Mouse (Mus musculus): ENCODE measurements at regions not wholly inside any gene's neighbourhood (a gene's known extent, or its start where the extent isn't known, plus 50 kb on each side); places are given as distances from the start of the nearest gene placed in this dataset.
A peak's percentile ranks its signal among the peaks of the same experiment; 100 is the strongest.

DNA sequence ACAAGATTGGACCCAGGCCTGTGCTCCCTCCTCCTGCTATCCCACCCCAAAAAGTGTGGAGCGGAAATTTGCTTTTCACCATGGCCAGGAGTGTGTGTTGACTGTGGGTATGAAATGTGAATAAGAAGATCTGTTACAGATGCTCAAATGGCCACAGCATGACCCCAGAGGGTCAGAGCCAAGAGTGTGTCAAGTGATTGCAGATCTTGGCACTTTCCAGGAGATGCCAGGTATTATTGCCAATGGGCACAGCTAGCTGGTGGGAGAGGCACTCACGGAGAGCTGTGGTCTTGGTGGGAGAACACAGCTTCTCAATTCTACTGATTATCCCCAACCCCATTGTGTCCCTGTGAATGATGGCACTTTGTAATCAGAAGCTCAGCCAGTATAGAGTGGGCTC lies 62.7 kb downstream of the Smim20 start:
- ATAC-seq (ENCODE audit: extremely low read depth, insufficient number of reproducible peaks, low FRiP score, poor library complexity, severe bottlenecking): no peak

DNA sequence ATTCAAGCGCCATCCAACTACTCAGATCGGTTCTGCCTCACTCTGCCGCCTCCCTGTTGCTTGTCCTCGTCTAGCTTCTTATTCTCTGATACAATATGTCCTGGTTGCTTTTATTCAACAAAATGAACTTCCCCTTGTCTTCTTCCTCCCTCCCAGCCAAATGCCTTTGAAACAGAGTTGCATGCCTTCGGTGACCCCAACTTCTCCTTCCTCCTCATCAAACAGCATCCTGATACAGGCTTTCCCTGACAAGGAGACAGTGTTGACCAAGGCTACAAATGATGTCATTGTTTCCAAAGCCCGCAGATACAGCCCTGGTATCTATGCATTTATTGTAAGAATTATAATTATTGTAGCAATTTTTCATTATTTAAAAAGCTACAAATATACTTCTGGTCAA lies 69.8 kb downstream of the Smim20 start:
- no peak for ATAC-seq (ENCODE audit: extremely low read depth, insufficient number of reproducible peaks, low FRiP score, poor library complexity, severe bottlenecking)

DNA sequence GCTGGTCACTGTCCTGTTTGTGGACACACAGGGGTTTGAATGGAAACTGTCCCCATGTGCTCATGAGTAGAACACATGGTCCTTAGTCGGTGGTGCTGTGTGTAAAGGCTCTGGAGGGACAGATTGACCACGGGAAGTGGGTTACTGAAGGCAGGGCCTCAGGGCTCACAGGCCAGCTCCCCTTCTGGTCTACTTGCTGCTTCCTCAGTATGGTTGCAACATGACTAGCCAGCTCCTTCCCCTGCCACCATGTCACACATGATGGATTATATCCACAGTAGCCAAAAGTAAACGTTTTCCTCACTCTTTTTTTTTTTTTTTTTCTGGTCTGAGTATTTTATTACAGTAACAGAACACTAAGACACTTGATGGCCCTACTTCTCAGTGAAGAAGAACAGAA lies 70.9 kb downstream of the Smim20 start:
- ATAC-seq (ENCODE audit: extremely low read depth, insufficient number of reproducible peaks, low FRiP score, poor library complexity, severe bottlenecking): no peak

DNA sequence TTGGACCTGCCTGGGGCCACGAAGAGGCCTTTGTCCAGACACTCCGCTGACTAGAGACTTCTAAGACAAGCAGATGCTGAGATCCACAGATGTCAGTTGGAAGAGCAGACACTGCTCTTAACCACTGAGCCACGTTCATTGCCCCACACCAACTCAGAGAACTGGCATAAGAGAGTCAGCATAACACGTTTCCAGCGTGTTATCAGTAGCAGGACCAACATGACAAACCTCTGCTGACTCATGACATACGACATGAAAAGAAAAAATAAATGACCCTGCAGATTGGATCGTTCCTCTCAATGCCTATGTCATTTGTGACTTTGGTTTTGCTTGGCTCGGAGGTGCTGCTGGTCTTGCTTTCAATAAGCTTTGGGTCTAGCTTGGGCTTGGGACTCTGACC lies 78.3 kb downstream of the Smim20 start:
- ATAC-seq (ENCODE audit: extremely low read depth, insufficient number of reproducible peaks, low FRiP score, poor library complexity, severe bottlenecking): no peak

DNA sequence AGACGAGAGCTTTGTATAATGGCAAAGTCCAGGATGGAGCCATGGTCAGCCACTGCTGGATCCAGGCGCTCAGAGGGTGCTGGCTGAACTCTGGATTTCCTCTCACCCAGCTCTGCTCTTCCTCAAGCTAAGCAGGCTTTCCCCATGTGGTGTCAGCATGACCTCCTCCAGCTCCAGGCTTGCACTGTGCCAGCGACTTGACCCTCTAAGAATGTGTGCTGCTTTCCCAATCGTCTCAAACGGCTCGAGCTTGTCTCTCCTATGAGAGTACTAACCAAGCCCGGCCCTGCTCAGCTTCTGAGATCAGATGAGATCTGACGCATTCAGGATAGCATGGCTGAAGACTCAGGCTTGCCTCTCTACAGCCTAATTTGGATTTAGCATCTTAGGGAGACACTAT lies 79.1 kb downstream of the Smim20 start:
- no peak for ATAC-seq (ENCODE audit: extremely low read depth, insufficient number of reproducible peaks, low FRiP score, poor library complexity, severe bottlenecking)

DNA sequence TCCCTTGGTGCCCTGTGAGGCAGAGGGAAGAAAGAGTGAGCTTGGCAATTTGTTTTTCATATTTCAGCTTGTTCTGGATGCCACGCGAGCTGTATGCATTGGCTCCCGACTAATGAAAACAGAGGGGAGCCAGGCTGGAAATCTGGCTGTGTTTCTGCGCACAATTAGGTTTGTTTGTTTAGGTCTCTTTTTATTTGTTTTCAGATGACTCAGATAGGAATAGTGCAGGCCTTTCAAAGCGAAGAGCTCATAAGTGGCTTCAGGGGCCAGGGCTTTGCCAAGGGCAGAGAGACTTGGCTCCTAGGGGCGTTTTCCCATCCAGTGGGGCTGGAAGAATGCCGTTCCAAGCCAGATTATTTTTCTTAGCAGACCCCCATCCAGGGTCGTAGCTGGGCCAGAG lies 79.9 kb downstream of the Smim20 start:
- ATAC-seq (ENCODE audit: extremely low read depth, insufficient number of reproducible peaks, low FRiP score, poor library complexity, severe bottlenecking): no peak

DNA sequence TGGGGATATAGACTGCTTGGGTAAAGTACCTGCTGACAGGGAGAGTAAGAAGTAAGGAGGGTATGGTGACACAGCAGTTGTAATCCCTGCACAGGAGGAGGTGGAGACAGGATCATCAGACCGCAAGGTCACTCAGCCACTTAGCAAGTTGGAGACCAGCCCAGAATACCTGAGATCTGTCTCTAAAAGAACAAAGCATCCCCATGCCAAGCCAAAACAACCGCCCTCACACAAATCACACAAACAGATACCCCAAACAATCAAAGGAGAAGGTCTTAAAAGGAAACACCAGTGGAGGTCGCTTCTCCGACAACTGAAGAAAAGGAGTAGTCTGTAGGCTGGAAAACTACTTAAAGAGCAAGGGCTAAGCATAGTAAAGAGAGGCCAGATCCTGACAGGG lies 86.0 kb downstream of the Smim20 start:
- ATAC-seq (ENCODE audit: extremely low read depth, insufficient number of reproducible peaks, low FRiP score, poor library complexity, severe bottlenecking): no peak

DNA sequence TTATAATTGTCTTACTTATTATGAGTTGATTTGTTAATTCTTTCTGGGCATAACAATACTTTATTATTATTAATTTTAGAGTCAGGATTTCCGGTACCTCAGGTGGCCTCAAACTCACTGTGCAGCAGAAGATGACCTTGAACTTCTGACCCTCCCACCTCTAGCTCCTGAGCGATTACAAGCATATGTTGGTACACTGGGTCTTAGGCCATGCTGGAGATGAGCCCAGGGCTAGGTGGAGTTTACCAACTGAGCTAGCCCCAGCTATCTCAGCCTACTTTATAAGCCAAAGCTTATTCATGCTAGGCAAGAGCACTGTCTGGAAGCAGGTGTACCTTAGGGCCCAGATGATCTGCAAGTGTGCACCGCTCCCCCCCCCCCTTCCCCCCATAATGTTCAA lies 87.4 kb downstream of the Smim20 start:
- no peak for ATAC-seq (ENCODE audit: extremely low read depth, insufficient number of reproducible peaks, low FRiP score, poor library complexity, severe bottlenecking)

DNA sequence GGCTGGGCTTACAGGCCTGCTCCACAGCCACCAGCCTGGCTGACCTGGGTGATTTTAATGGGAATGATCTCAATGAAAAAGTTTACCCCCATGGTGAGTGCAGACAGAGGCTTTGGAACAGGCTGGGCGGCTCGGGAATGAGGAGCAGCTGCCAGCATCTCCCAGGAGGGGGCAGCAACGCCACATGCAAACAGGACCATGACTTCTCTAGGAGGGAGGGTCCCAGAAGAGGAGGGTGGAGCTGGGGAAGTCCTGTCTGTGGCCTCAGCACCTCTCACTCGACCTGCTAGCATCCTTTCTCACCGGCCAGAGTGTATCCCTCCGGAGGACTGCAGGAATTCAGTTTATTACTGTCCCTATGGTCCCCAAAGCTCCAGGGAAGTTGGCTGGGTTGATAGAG lies 88.2 kb downstream of the Smim20 start:
- ATAC-seq (ENCODE audit: extremely low read depth, insufficient number of reproducible peaks, low FRiP score, poor library complexity, severe bottlenecking): peak; percentile 69

DNA sequence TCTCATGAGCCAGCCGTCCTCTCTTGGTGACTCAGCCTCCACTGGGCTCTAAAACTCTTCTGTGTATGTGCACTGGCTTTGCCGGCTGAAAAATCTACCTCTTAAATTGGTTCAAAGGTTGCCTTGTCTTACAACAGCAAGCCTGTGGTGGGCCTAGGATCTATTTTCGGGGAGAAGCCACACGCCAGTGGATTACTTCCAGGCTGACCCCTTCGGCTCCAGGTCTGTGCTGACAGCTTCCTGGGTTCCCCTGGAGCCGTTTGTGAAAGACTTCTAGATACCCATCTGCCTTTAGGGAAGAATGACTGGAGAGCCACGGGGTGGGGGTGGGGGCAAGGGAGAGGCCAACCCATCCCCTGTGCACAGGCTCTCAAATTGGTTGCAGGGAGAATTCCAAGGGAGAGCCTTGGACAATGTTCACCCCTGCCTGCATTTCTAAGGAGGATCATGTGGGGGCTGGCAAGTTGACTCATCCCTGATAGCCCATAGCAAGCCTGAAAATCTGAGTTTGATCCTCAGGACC lies 90.3 kb downstream of the Smim20 start:
- no peak for ATAC-seq (ENCODE audit: extremely low read depth, insufficient number of reproducible peaks, low FRiP score, poor library complexity, severe bottlenecking)

DNA sequence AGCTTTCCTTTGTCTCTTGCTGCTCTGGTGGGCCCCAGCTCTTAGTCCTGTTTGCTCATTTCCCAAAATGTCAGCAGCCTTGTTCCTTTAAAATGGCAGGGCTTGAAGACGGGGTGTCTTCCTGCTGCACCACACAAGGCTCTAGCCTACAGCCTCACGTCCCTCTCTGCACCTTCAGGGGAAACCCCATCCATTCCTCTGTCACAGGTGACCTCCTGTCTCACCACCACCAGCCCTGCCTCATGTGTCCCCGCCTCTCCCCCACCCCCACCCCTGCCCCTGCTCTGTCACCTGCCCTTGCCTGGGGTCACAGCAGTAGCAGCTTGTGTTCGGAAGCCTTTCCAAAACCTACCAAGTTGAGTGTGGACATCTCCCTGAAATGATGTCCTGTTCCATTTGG lies 91.3 kb downstream of the Smim20 start:
- ATAC-seq (ENCODE audit: extremely low read depth, insufficient number of reproducible peaks, low FRiP score, poor library complexity, severe bottlenecking): no peak

DNA sequence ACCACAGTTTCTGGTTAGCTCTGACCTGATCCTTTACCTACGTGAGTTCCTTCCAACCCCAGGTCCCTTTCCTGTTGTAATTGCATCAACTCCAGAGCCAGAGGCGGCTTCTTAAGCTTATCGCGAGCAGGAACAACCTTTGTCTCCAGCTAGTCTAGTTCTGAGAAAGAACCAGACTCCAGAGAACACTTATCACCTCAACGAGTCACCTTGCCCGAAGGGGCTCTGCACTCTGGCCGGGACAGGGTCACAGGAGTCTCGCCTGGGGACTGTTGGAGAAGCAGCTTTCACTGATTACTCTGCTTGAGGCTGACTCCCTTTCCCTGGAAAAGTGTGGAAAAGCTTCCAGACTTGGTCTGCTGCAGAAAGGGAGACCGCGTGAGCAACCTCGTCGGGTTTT lies 93.0 kb downstream of the Smim20 start:
- no peak for ATAC-seq (ENCODE audit: extremely low read depth, insufficient number of reproducible peaks, low FRiP score, poor library complexity, severe bottlenecking)

DNA sequence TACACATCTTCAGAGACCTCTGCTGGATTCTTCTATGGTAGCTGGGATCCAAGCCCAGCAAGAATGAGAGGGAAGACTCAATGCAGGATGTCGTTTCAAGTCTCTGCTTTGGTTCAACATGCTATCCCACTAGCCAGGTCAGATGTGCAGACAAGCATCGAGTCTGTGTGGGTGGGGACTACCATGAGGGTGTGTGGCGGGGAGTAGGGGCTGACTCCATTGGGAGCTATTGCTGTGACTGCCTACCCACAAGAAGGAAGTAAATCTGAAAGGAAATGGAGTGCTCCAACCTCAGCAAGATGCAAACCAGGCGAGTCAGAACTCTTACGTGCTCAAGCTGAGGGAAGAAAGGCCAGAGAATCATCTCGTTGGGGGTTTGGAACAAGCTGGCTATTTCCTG lies 94.4 kb downstream of the Smim20 start:
- ATAC-seq (ENCODE audit: extremely low read depth, insufficient number of reproducible peaks, low FRiP score, poor library complexity, severe bottlenecking): no peak

DNA sequence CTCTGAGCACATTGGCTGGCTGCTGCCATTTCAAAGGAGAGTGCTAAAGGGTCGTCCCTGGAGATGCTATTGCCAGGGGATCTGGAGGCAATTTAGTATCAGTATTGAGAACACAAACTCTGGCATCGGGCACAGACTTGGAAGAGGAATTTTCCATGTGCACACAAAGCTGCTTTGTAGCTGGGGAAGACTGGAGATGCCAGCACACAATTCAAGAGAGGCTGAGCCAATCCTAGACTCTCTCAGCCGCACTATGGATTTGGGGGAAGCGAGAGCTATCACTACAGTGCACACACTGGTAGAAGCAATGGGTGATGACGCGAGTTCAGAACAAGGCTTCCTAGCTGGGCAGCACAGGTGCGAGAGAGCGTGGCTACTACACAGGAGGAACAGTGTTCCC lies 97.0 kb downstream of the Smim20 start:
- no peak for ATAC-seq (ENCODE audit: extremely low read depth, insufficient number of reproducible peaks, low FRiP score, poor library complexity, severe bottlenecking)

DNA sequence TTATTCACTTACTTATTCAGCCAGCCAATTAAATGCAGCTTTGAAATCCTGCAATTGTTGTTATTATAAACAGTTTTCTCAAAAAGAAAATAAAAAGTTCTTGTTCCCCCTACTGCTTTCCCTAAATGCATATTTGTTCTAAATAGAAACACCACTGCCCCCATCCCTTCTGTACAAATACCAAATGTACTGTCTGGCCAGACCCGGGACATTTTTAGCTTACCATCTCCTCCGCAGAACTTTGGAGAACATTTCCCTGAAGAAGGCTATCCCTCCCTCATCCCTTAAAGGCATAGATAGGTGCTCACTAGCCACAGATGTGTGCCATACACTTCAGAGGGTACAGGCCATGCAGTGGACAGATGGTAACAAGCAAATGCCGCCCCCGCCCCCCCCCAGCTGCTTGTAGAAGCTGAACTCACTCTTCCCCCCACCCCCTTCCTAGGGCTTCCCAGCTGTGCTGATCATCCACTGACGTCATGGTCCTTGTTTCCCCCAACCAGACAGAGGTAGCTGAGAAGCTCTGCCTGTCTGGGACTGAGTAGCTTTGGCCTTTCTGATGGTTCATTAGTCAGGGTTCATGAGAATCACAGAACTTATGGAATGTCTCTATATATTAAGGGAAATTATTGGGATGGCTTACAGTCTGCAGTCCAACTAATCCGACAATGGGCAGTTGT lies 98.9 kb upstream of the Rbpj start:
- no peak for ATAC-seq (ENCODE audit: extremely low read depth, insufficient number of reproducible peaks, low FRiP score, poor library complexity, severe bottlenecking)

DNA sequence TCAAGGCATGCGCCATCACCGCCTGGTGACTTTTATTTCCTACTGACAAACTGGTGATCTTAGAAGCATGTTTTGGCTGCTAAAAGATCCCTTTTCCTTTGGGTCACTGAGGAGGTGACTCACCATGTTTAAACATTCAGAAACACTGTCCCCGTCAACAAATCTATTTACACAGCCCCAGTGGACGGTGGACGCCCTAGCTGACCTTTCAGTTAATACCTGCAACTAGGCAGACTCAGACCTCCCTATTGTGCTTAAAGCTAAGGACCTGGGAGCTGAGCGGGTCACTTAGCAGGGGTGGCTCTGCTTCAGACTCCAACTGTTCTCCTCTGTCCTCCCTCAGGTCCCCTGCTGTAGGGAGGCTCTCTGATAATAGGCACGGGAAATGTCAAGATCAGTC lies 95.7 kb upstream of the Rbpj start:
- ATAC-seq (ENCODE audit: extremely low read depth, insufficient number of reproducible peaks, low FRiP score, poor library complexity, severe bottlenecking): no peak

DNA sequence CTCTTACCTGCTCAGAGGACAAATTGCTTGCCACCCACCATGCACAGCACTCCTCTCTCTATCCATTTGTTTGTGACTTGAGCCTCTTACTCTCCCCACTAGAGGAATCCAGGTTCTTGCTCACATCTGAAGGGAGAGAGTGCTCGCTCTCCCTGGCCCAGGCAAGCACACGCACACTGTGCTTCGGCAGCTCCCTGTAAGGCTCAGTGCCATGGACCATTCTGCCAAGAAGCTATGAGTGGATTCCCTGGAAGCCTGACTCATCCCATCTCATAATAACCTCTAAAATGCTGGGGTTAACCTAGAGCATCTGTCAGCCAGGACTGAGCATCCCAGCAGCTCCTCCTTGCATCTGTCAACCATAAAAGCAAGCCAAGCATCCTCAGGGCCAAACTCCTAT lies 94.3 kb upstream of the Rbpj start:
- no peak for ATAC-seq (ENCODE audit: extremely low read depth, insufficient number of reproducible peaks, low FRiP score, poor library complexity, severe bottlenecking)

DNA sequence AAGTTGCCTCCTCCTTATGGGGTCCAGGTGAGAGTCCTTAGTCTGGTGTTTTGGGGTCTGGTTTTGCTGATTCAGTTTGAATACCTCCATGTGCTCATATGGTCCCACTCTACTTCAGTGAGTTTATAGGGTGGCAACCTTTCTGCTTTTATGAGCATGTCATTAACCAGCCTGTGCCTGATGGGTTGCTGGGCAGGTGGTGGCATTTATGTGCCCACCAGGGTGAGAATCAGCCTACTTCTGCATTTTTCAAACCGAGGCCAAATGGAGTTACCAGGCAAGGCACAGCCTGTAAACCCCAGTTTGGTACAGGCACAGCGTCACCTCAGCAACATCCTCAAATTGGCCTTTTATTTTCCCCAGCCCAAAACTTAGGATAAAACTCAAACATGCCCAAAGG lies 92.6 kb upstream of the Rbpj start:
- ATAC-seq (ENCODE audit: extremely low read depth, insufficient number of reproducible peaks, low FRiP score, poor library complexity, severe bottlenecking): no peak

DNA sequence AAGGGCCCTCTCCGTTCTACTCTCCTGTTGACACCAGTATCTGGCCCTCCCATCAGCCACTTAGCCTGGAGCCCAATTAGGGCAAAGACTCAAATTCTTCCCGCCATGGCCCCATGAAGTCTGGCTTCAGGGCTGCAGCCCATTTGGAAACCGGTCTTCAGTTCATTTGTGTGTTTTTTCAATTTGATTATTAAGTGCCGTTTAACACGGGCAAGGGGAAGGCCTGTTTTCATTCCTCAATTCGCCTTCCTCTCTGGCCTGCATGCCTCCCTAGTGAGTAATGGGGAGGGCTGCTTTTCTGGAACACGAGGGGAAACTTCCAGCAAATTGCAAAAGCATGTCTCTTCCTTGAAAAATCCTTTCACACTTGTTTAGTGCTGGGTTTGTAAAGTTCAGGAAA lies 89.1 kb upstream of the Rbpj start:
- ATAC-seq (ENCODE audit: extremely low read depth, insufficient number of reproducible peaks, low FRiP score, poor library complexity, severe bottlenecking): no peak

DNA sequence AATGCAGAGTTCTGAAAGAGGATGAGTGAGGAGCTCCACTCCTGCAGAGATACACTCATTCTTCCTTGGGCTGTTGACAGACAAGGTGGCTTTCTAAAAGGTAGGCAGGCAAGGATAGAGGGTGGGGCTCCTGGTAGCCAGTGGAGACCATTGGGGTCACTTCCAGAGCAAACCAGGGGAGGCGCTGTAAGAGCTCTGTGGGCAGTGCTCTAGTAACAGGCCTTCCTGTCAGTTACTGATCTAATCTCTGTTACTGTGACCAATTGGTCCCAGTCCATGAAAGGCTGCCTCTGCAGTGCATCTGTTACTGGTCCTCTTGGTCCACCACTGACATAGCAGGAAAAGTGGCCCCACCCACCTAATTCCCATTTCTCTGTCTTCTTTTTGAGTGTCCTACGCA lies 88.3 kb upstream of the Rbpj start:
- no peak for ATAC-seq (ENCODE audit: extremely low read depth, insufficient number of reproducible peaks, low FRiP score, poor library complexity, severe bottlenecking)

DNA sequence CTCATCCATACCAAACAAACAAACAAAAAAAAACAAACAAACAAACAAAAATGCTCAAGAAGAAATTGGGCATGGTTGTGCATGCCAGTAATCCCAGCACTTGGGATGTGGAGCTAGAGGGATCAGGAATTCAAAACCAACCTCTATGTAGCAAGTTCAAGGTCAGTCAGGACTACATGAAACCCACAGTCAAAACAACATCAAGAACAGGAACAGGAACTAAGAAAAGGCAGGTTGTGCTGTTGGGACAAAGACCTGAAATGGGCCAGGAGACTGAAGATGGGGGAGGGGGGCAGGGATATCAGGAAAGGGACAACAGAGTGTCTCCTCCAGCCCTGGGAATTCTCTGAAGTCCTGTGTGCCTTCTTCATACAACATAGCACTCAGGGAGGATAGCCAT lies 87.8 kb upstream of the Rbpj start:
- no peak for ATAC-seq (ENCODE audit: extremely low read depth, insufficient number of reproducible peaks, low FRiP score, poor library complexity, severe bottlenecking)
